Mouse (Mus musculus): Measurements from ENCODE around the gene Trpc7.

DNA sequence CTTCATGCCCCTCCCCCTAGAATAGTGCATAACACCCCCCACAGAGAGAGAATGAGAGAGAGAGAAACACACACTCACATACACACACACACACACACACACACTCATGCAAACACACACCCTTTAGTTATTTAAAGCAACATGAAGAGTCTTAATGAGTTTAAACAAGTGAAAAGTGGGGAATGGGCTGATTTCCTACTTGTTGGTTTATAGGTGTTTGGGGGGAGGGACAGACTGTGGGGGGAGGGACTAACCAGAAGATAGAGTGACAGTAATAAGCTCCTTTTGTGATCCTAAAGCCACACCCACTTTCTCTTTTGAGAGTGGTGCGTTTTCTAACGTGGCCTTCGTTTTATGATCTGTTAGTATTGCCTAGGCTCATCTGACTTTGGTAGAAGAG, at the start of gene Trpc7:
- TF ChIP-seq USF1 (IDR thresholded peaks at IDR 0.05; ENCODE audit: low read depth), result no peak
- TF ChIP-seq POLR2A (IDR thresholded peaks at IDR 0.05; ENCODE audit: insufficient read length, low read depth), result no peak
- TF ChIP-seq MYOD1 (IDR thresholded peaks at IDR 0.05; ENCODE audit: control insufficient read depth in 1 of 3, insufficient read length in 2 of 3, low read depth in 2 of 3), result no peak
- TF ChIP-seq SRF (IDR thresholded peaks at IDR 0.05; ENCODE audit: control insufficient read depth, insufficient read length, low read depth), result no peak
- TF ChIP-seq MAX (IDR thresholded peaks at IDR 0.05; ENCODE audit: low read depth), result no peak
- no peak for TF ChIP-seq TCF12 (IDR thresholded peaks at IDR 0.05; ENCODE audit: insufficient read depth, poor library complexity, severe bottlenecking)
